Mouse (Mus musculus): ENCODE data around the gene Acly. TPM values are rescaled to one million over a fixed set of nuclear protein-coding genes. Genes with fewer than 3 reads are reported as not detected.

Acly gene
- total RNA-seq (2017): 85.6 and 95.4 TPM in 2 replicates

DNA sequence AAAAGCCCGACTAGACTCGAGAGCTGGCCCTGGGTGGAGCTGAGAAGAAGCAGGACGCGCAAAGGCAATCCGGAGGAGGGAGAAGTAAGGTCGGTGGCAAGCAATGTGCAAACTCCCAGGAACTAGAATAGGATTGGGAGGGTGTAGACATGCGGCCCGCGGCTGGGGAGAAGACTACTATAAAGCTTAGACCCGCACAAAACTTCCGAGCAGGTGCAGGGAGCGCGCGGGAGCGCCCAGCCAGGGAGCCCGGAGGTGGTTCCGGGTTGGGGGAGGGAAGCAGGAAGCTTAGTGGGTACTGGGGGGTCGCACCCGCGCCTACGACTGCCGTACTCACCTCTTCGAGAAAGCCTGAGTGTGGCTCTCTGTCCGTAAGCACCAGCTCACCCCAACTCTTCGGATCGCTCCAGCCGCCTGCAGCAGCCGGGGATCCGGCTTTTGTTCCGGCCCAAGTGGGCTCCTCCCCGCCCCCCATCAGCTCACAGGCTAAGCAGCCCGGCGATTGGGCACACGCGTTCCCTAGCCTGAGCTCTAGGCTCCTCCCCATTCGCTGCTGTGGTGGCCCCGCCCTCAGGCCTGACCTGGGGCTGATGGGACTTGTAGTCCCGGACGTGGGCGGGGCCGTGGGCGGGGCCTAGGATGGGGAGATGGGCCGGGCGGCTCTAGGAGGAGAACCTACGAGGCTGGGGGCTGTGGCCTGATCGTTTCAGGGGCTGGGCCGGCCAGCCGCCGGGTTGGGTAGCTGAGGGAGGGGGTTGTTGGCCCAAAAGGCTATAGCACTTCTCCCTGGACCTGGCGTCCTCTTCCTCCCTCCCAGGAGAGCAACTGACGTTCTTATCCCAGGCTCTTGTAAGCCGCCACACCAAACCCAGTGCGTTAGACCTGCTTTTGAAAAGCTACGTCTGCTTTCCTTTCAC is at the start of gene Acly:
Acly (minus strand) TSS at position 543 of the 917 bp plus-strand sequence.
- ATAC-seq (replicated peaks; ENCODE audit: low read depth, poor library complexity, severe bottlenecking): peak; percentile 95

- ATAC-seq (replicated peaks; ENCODE audit: low read depth, poor library complexity, severe bottlenecking): no peak
Observed at GRCm38 (mm10) chr11:100576256-100576655, 48.5 kb upstream of the Acly start.

GRCm38 (mm10) chr11:100575484-100575855 is 47.7 kb upstream of the Acly start:
- ATAC-seq (replicated peaks; ENCODE audit: low read depth, poor library complexity, severe bottlenecking): no peak

- peak; percentile 42 for ATAC-seq (replicated peaks; ENCODE audit: low read depth, poor library complexity, severe bottlenecking)
Observed at GRCm38 (mm10) chr11:100574708-100575483, 47.1 kb upstream of the Acly start, which contains the start of gene Cnp. Gene Cnp (plus strand): TSS chr11:100574904.

GRCm38 (mm10) chr11:100574188-100574587 is 46.4 kb upstream of the Acly start:
- no peak for ATAC-seq (replicated peaks; ENCODE audit: low read depth, poor library complexity, severe bottlenecking)

DNA sequence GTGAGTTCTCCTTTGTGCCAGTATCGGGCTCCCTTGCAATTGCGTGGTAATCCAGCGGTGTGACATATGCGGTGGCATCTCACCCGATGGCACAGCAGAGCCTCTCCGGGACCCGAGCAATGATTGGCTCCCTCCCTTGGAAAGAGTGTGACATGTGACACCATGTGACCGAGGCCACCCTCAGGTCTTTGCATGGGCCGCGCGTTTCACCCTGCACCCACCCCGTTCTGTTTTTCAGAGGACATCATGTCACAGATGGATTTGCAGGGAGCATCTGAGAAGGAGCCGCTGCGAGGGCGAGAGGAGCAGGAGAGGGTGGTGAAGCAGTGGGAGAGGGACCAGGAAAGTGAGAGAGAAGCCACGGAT is 43.4 kb upstream of the Acly start:
- peak; percentile 40 for ATAC-seq (replicated peaks; ENCODE audit: low read depth, poor library complexity, severe bottlenecking)

- ATAC-seq (replicated peaks; ENCODE audit: low read depth, poor library complexity, severe bottlenecking): peak; percentile 67
Observed at GRCm38 (mm10) chr11:100570430-100571201, 42.8 kb upstream of the Acly start.

- ATAC-seq (replicated peaks; ENCODE audit: low read depth, poor library complexity, severe bottlenecking): no peak
Observed at GRCm38 (mm10) chr11:100569789-100570188, 42.0 kb upstream of the Acly start.

DNA sequence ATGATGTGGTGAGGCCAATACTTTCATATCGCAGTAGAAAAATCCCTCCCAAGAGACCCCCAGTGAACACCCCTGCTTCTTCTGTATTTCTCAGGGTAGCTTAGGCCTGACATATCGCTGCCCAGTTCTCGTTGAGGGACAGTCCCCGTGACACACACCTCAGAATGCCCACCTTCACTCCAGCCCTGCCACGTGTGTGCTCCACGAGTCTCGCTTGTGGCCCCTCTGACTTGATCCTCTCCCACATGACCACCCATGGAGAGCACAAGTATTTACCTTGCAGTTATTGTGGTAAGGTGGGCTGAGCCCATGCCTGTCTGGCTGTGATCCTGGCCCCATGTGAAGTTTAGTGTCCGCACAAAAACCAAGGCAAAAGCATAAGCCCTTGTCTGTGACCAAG is 40.9 kb upstream of the Acly start:
- no peak for ATAC-seq (replicated peaks; ENCODE audit: low read depth, poor library complexity, severe bottlenecking)

- peak; percentile 21; the same call in 1 of the 2 replicates for ATAC-seq (replicated peaks; ENCODE audit: low read depth, poor library complexity, severe bottlenecking)
Observed at GRCm38 (mm10) chr11:100567815-100568245, 40.0 kb upstream of the Acly start.

GRCm38 (mm10) chr11:100567229-100567628 is 39.4 kb upstream of the Acly start:
- no peak for ATAC-seq (replicated peaks; ENCODE audit: low read depth, poor library complexity, severe bottlenecking)

- ATAC-seq (replicated peaks; ENCODE audit: low read depth, poor library complexity, severe bottlenecking): no peak
Observed at GRCm38 (mm10) chr11:100564703-100565102, 36.9 kb upstream of the Acly start.

DNA sequence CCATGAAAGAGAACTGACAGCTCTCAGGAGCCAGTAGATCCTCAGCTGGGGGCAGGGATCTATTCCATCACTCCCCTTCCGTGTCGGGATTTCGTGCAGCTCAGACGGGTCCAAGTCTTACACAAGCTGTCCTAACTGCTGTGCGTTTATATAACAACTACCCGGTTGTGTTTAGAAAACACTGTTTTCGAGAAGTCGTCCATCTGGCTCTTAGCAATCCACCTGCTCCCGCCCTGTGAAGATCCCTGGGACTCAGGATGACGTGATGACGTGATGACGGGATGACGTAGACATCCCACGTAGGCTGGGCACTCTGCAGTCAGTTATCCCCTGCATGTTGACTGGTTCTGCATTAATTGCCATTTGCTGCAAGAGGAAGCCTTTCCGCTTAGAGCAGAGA is 36.5 kb upstream of the Acly start:
- no peak for ATAC-seq (replicated peaks; ENCODE audit: low read depth, poor library complexity, severe bottlenecking)

- ATAC-seq (replicated peaks; ENCODE audit: low read depth, poor library complexity, severe bottlenecking): no peak
Observed at GRCm38 (mm10) chr11:100561748-100562147, 33.9 kb upstream of the Acly start.

GRCm38 (mm10) chr11:100559476-100559875 is 31.7 kb upstream of the Acly start:
- ATAC-seq (replicated peaks; ENCODE audit: low read depth, poor library complexity, severe bottlenecking): no peak

GRCm38 (mm10) chr11:100557563-100557962 is 29.8 kb upstream of the Acly start:
- ATAC-seq (replicated peaks; ENCODE audit: low read depth, poor library complexity, severe bottlenecking): no peak

- ATAC-seq (replicated peaks; ENCODE audit: low read depth, poor library complexity, severe bottlenecking): peak; percentile 98
Observed at GRCm38 (mm10) chr11:100555583-100555982, 27.8 kb upstream of the Acly start.

DNA sequence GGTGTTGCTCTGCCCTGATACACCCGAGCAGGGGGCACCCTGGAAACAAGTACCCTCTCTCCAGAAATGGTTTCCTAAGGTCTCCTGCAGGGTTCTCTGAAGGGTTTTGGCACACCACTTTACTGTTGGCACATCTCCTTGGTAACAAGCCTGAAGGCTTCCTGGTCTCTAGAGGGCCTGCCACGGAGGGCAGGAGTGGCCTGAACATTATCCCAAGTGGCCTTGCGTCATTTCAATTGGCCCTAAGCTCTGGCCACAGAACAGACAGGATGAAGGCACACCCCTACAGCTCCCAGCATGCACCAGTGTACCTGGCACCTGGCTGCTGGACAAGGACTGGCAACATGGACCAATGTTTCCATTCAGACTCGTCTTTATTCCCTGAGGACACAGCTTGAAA is 25.0 kb upstream of the Acly start:
- no peak for ATAC-seq (replicated peaks; ENCODE audit: low read depth, poor library complexity, severe bottlenecking)

DNA sequence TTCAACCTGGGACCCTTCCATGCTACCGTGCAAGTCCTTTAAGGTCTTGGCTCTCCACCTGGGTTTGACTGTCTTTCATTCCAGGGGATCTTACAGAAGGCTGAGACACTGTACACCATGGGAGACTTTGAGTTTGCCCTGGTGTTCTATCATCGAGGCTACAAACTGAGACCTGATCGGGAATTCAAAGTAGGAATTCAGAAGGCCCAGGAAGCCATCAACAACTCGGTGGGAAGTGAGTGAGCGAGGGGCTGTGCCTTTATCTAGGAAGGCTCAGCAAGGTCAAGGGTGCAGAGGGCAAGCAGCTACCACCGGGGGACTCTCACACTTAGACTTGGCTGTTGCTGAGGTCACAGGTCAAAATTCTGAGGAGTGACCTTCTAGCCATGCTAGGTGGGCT is 22.3 kb upstream of the Acly start:
- no peak for ATAC-seq (replicated peaks; ENCODE audit: low read depth, poor library complexity, severe bottlenecking)

DNA sequence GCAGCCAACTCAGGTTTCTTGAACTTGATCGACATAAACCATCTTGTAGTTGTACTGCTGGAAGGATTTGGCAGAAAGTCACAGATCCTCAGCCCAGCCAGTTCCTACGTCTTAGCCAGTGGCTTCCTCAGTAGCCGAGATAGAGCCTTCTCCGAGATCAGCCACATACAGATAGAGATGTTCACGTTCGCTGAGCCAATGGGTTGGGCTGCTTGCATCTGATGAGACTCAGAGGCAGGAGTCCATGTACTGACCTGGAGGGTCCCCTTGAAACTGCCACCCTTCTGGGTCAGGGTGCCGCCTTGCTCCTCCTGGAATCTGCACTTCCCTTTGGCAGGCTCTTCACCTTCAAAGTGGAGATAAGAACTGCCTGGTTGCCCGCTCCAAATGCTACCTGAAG is 21.7 kb upstream of the Acly start:
- no peak for ATAC-seq (replicated peaks; ENCODE audit: low read depth, poor library complexity, severe bottlenecking)

Measured in common myeloid progenitor, adult 5-6 weeks (primary cell).